Mouse (Mus musculus): Measurements from ENCODE around the gene Akap8.

GRCm38 (mm10) chr17:32353696-32354095 lies 32.7 kb upstream of the Akap8 start:
- TF ChIP-seq NELFE (IDR thresholded peaks at IDR 0.05; ENCODE audit: low read depth, low read length) (no peak), CTCF (IDR thresholded peaks at IDR 0.05 in 2 of 3, conservative IDR thresholded peaks at IDR 0.05 in 1 of 3; ENCODE audit: control insufficient read depth in 1 of 3, insufficient read depth in 1 of 3, low read depth in 2 of 3, low read length in 3 of 3, poor library complexity in 1 of 3, severe bottlenecking in 1 of 3) (no peak), GATA1 (IDR thresholded peaks at IDR 0.05; ENCODE audit: low read depth, low read length) (no peak)
